Mouse (Mus musculus): ENCODE data around the gene Hist1h4i. TPM values are rescaled to one million over a fixed set of nuclear protein-coding genes. Genes with fewer than 3 reads are reported as not detected.

The Hist1h4i gene
- polyA plus RNA-seq, 1 experiment from 2014 or later, result 8.4 TPM

DNA sequence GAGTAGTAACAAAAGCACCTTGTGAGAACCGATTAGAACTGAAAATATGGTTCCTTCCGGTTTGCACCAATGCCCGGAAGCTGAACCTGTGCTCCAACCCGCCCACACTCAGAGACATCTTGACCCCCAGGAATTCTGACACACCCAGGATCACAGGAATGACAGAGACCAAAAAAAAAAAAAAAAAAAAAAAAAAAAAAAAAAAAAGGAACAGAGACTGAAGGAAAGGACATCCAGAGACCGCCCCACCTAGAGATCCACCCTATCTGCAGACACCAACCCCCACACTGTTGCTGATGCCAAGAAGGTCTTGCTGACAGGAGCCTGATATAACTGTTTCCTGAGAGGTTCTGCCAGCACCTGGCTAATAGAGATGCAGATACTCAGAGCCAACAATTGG lies 48.6 kb downstream of the Hist1h4i start:
- Histone ChIP-seq H3K36me3 (no peaks in the 10 kb centered on the region), H3K4me1 (replicated peaks) (0 out of 2 replicates have a peak, but pooled peaks cover 11% of the 10 kb centered on the region), H3K4me3 (no peak overlapping the region), H3K9me3 (no peaks in the 10 kb centered on the region), H3K27me3 (peaks cover 67% of the 10 kb centered on the region), H3K9ac (no peak overlapping the region), H3K27ac (replicated peaks) (no peak overlapping the region), H3K4me2 (no peak overlapping the region)
- no peak for ATAC-seq (ENCODE audit: low FRiP score, low read depth)
- 87% methylated on average over 5 of the region's 5 CpGs for WGBS

Small RNA genes lying within 50 kb of the gene (microRNA-seq; reads per million reads assigned to microRNA genes)
- gene Gm26300, result not detected
- not detected for gene Gm44390
- gene Gm44486, result not detected

Other genes starting within 250 kb of the Hist1h4i start
- 4.9 and 7.3 TPM in 2 replicates for gene Hist1h2bq, start 231.2 kb downstream of the Hist1h4i start, polyA plus RNA-seq (2015; fragmentation: Nextera tagmentation; extraction: Ambion mirVana)
- not detected in 2 replicates for gene Hist1h2ao, start 230.9 kb downstream of the Hist1h4i start, polyA plus RNA-seq (2015; fragmentation: Nextera tagmentation; extraction: Ambion mirVana)
- gene Hist1h4m, start 229.6 kb downstream of the Hist1h4i start, polyA plus RNA-seq (2015; fragmentation: Nextera tagmentation; extraction: Ambion mirVana), result not detected in 2 replicates
- 4.9 and 7.7 TPM in 2 replicates for gene Hist1h4n, start 209.2 kb downstream of the Hist1h4i start, polyA plus RNA-seq (2015; fragmentation: Nextera tagmentation; extraction: Ambion mirVana)
- gene Hist1h2ap, start 207.9 kb downstream of the Hist1h4i start, polyA plus RNA-seq (2015; fragmentation: Nextera tagmentation; extraction: Ambion mirVana), result 669 and 801 TPM in 2 replicates
- 4.7 and 7.1 TPM in 2 replicates for gene Hist1h2br, start 207.6 kb downstream of the Hist1h4i start, polyA plus RNA-seq (2015; fragmentation: Nextera tagmentation; extraction: Ambion mirVana)
- gene Zfp184, start 96.3 kb downstream of the Hist1h4i start, polyA plus RNA-seq (2015; fragmentation: Nextera tagmentation; extraction: Ambion mirVana), result 11.7 and 12.3 TPM in 2 replicates
- gene Pom121l2, start 60.2 kb downstream of the Hist1h4i start, polyA plus RNA-seq (2015; fragmentation: Nextera tagmentation; extraction: Ambion mirVana), result 0.08 TPM in 1 of 2 replicates, not detected in the other
- gene Prss16, start 31.6 kb downstream of the Hist1h4i start, polyA plus RNA-seq (2015; fragmentation: Nextera tagmentation; extraction: Ambion mirVana), result 0.14 TPM in 1 of 2 replicates, not detected in the other
- 1.7 and 2.2 TPM in 2 replicates for gene Hist1h2ah, start 5.8 kb downstream of the Hist1h4i start, polyA plus RNA-seq (2015; fragmentation: Nextera tagmentation; extraction: Ambion mirVana)
- gene Hist1h2bk, start 5.5 kb downstream of the Hist1h4i start, polyA plus RNA-seq (2015; fragmentation: Nextera tagmentation; extraction: Ambion mirVana), result 1.2 and 1.5 TPM in 2 replicates
- 6.5 and 10.3 TPM in 2 replicates for gene Hist1h2ag, start 1.6 kb upstream of the Hist1h4i start, polyA plus RNA-seq (2015; fragmentation: Nextera tagmentation; extraction: Ambion mirVana)
- gene Hist1h2bj, start 1.9 kb upstream of the Hist1h4i start, polyA plus RNA-seq (2015; fragmentation: Nextera tagmentation; extraction: Ambion mirVana), result 2.3 and 2.9 TPM in 2 replicates
- gene Vmn1r188, start 43.1 kb upstream of the Hist1h4i start, polyA plus RNA-seq (2015; fragmentation: Nextera tagmentation; extraction: Ambion mirVana), result not detected in 2 replicates
- not detected in 2 replicates for gene Vmn1r189, start 64.5 kb upstream of the Hist1h4i start, polyA plus RNA-seq (2015; fragmentation: Nextera tagmentation; extraction: Ambion mirVana)
- not detected in 2 replicates for gene Vmn1r191, start 142.6 kb upstream of the Hist1h4i start, polyA plus RNA-seq (2015; fragmentation: Nextera tagmentation; extraction: Ambion mirVana)
- gene Vmn1r192, start 149.8 kb upstream of the Hist1h4i start, polyA plus RNA-seq (2015; fragmentation: Nextera tagmentation; extraction: Ambion mirVana), result not detected in 2 replicates
- not detected in 2 replicates for gene Vmn1r193, start 181.8 kb upstream of the Hist1h4i start, polyA plus RNA-seq (2015; fragmentation: Nextera tagmentation; extraction: Ambion mirVana)
- not detected in 2 replicates for gene Vmn1r194, start 202.9 kb upstream of the Hist1h4i start, polyA plus RNA-seq (2015; fragmentation: Nextera tagmentation; extraction: Ambion mirVana)
- gene Vmn1r195, start 229.2 kb upstream of the Hist1h4i start, polyA plus RNA-seq (2015; fragmentation: Nextera tagmentation; extraction: Ambion mirVana), result not detected in 2 replicates
- gene Vmn1r196, start 248.6 kb upstream of the Hist1h4i start, polyA plus RNA-seq (2015; fragmentation: Nextera tagmentation; extraction: Ambion mirVana), result not detected in 2 replicates

All from hindbrain, embryonic 15.5 days (tissue).